Mouse (Mus musculus) cortical plate, adult 2 months (tissue): ENCODE results near the gene Zfp385a.

ENCODE experiments used
- CTCF ChIP-seq: fragments of 200-500 bp; IDR thresholded peaks from 2 replicates; pipeline ENCODE4 v1.5.1; 2011; ENCODE audit warnings: mild to moderate bottlenecking, control low read depth, low read length; ENCODE audit not compliant: insufficient read depth; ENCODE audit errors: extremely low read depth
- POLR2A ChIP-seq: fragments of 200-500 bp; IDR thresholded peaks from 2 replicates; pipeline ENCODE4 v1.6.1; 2011; ENCODE audit warnings: mild to moderate bottlenecking, low read length, control low read depth; ENCODE audit not compliant: insufficient read depth; ENCODE audit errors: extremely low read depth

- peak; percentile 51 for TF ChIP-seq CTCF
- no peak for TF ChIP-seq POLR2A
Observed at GRCm38 (mm10) chr15:103315011-103315502, 24.8 kb downstream of the Zfp385a start.
